Mouse (Mus musculus): ENCODE results near the gene Ephb1. TPM values are rescaled to one million over a fixed set of nuclear protein-coding genes. Genes with fewer than 3 reads are reported as not detected.

Gene Ephb1
- polyA plus RNA-seq, 1 experiment from 2014 or later = 23.0 TPM

- H3K4me3 ChIP-seq = no peak overlapping the region
- H3K36me3 ChIP-seq (ENCODE audit: poor library complexity, severe bottlenecking) = peaks cover 15% of the 10 kb centered on the region
- H3K27ac ChIP-seq = no peak overlapping the region
- H3K9me3 ChIP-seq (replicated peaks) = no peaks in the 10 kb centered on the region
- 83% methylated on average over 6 of the region's 6 CpGs for WGBS
- no peaks in the 10 kb centered on the region for H3K27me3 ChIP-seq
- 0 out of 2 replicates have a peak, but pooled peaks cover 4% of the 10 kb centered on the region for H3K4me1 ChIP-seq
- H3K4me2 ChIP-seq = no peak overlapping the region
- H3K9ac ChIP-seq = no peak overlapping the region
- no peak for ATAC-seq
These were observed 364.5 kb downstream of the Ephb1 start for GRCm38 (mm10) chr9:101990032-101990431.

DNA sequence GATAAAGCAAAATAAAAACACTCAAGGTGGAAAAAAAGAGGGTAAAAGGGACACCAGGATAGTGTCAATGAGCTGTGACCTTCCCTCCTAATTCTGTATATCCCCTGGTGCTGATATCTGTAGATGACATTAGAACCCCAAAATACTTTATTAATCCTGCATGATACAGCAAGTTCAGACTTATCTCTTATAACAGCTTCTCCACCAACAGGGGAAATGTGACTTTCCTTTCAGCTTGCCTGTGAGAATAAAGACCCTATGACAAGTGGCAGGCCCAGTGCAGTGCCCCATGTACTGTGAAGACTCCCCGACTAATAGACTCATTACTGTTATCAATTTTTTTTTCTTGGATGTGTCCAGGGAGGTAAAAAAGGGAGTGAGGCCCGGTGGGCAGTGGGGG lies 367.6 kb downstream of the Ephb1 start:
- ATAC-seq = no peak
- Histone ChIP-seq H3K4me1 (0 out of 2 replicates have a peak, but pooled peaks cover 4% of the 10 kb centered on the region), H3K36me3 (ENCODE audit: poor library complexity, severe bottlenecking) (peaks cover 5% of the 10 kb centered on the region), H3K9me3 (replicated peaks) (no peaks in the 10 kb centered on the region), H3K27me3 (no peaks in the 10 kb centered on the region), H3K4me2 (no peak overlapping the region), H3K4me3 (no peak overlapping the region), H3K9ac (no peak overlapping the region), H3K27ac (no peak overlapping the region)
- WGBS = 68% methylated on average over 2 of the region's 2 CpGs

- H3K4me2 ChIP-seq = no peak overlapping the region
- no peaks in the 10 kb centered on the region; the same call in 1 of the 2 replicates for H3K36me3 ChIP-seq (ENCODE audit: poor library complexity, severe bottlenecking)
- 0 out of 2 replicates have a peak, but pooled peaks cover 3% of the 10 kb centered on the region for H3K4me1 ChIP-seq
- 83% methylated on average over 7 of the region's 7 CpGs for WGBS
- no peaks in the 10 kb centered on the region for H3K9me3 ChIP-seq (replicated peaks)
- H3K9ac ChIP-seq = no peak overlapping the region
- no peaks in the 10 kb centered on the region for H3K27me3 ChIP-seq
- no peak for ATAC-seq
- H3K4me3 ChIP-seq = no peak overlapping the region
- no peak overlapping the region for H3K27ac ChIP-seq
These were observed 372.1 kb downstream of the Ephb1 start for GRCm38 (mm10) chr9:101982378-101982777.

- 0 out of 2 replicates have a peak, but pooled peaks cover 3% of the 10 kb centered on the region for H3K4me1 ChIP-seq
- H3K27ac ChIP-seq = no peak overlapping the region
- H3K27me3 ChIP-seq = no peaks in the 10 kb centered on the region
- no peaks in the 10 kb centered on the region for H3K9me3 ChIP-seq (replicated peaks)
- 0 out of 2 replicates have a peak, but pooled peaks have one; percentile 21 for ATAC-seq
- WGBS = 82% methylated on average over 2 of the region's 2 CpGs
- H3K4me2 ChIP-seq = no peak overlapping the region
- H3K9ac ChIP-seq = no peak overlapping the region
- H3K36me3 ChIP-seq (ENCODE audit: poor library complexity, severe bottlenecking) = no peaks in the 10 kb centered on the region; the same call in 1 of the 2 replicates
- H3K4me3 ChIP-seq = no peak overlapping the region
These were observed 373.3 kb downstream of the Ephb1 start for GRCm38 (mm10) chr9:101981161-101981560.

DNA sequence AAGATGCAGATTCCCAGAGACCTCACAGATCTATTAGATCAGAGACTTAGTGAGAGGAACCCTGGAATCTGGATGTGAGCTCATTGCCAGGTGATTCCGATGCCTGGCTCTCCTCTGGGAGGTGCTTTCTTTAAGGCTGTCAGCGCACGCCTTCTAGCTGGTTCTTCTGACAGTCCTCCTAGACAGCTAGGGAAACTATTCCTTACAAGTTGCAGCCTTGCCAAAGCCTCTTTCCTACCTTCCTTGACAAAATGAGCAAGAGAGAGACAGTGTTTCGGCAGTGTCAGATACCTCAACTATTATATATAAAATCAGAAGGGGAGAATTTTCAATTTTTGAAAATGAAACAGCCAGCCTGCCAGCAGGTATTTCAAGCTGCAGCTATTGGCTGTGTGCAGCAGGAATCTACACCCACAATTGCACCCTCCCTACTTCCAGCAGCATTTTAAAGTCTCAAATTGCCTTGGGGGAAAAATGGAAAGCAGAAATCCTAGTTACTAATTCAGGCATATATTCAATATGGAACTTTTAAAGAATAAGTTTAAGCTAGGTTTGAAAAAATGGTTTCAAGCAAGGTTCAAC lies 377.5 kb downstream of the Ephb1 start:
- H3K9ac ChIP-seq = no peak overlapping the region
- H3K4me2 ChIP-seq = no peak overlapping the region
- no peak for ATAC-seq
- no peak overlapping the region for H3K27ac ChIP-seq
- WGBS = 93% methylated on average over 4 of the region's 4 CpGs
- H3K4me3 ChIP-seq = no peak overlapping the region
- no peaks in the 10 kb centered on the region; the same call in 1 of the 2 replicates for H3K36me3 ChIP-seq (ENCODE audit: poor library complexity, severe bottlenecking)
- 0 out of 2 replicates have a peak, but pooled peaks cover 3% of the 10 kb centered on the region for H3K4me1 ChIP-seq
- no peaks in the 10 kb centered on the region for H3K9me3 ChIP-seq (replicated peaks)
- no peaks in the 10 kb centered on the region for H3K27me3 ChIP-seq

- no peaks in the 10 kb centered on the region for H3K4me1 ChIP-seq
- H3K4me3 ChIP-seq = no peak overlapping the region
- no peak for ATAC-seq
- H3K27ac ChIP-seq = no peak overlapping the region
- H3K9ac ChIP-seq = no peak overlapping the region
- WGBS = 79% methylated on average over 8 of the region's 8 CpGs
- no peak overlapping the region for H3K4me2 ChIP-seq
- H3K36me3 ChIP-seq (ENCODE audit: poor library complexity, severe bottlenecking) = peaks cover 15% of the 10 kb centered on the region
- H3K9me3 ChIP-seq (replicated peaks) = no peaks in the 10 kb centered on the region
- no peaks in the 10 kb centered on the region for H3K27me3 ChIP-seq
These were observed 382.2 kb downstream of the Ephb1 start for GRCm38 (mm10) chr9:101972314-101972713.

DNA sequence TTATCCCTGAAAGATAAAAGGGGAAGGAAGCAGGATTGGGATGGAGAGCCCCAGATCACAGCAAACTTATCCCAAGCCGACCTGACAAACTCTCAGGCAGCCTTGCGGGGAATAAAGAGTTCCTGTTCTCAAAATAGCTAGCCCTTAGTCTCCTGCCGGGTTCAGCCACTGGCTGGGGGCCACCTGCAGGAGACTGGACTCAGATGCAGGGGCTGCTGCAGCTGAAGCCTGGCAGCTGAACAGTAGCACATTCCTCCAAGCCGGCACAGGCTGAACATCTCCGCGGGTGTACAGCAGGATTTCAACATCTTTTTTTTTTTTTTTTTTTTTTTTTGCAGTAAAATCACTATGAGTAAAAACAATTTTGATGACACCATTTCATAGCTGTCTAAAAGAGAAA lies 382.7 kb downstream of the Ephb1 start:
- no peak for ATAC-seq
- H3K27me3 ChIP-seq = no peaks in the 10 kb centered on the region
- H3K27ac ChIP-seq = no peak overlapping the region
- peaks cover 15% of the 10 kb centered on the region for H3K36me3 ChIP-seq (ENCODE audit: poor library complexity, severe bottlenecking)
- no peak overlapping the region for H3K4me2 ChIP-seq
- no peaks in the 10 kb centered on the region for H3K4me1 ChIP-seq
- no peak overlapping the region for H3K9ac ChIP-seq
- H3K9me3 ChIP-seq (replicated peaks) = no peaks in the 10 kb centered on the region
- no peak overlapping the region for H3K4me3 ChIP-seq
- 30% methylated on average over 6 of the region's 6 CpGs for WGBS

DNA sequence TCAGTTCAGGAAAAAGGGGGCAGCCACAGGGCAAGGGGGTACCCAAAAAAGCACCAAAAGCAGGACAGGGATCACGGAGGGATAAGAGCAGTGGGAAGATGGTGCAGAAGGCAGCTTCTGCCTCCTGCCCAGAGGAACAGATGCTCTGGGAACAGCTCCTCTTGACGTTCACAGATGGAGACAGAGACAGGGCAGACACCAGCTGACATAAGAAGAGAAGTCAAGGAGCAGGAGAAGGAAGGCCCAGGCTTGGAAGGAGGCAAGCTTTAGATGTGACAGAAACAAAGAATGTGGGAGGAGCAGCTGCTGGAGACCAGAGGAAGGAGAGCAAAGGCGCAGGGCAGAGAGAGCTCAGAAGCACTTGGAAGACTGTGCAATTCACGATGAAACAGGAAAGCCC lies 398.3 kb downstream of the Ephb1 start:
- peaks cover 18% of the 10 kb centered on the region for H3K4me1 ChIP-seq
- H3K4me2 ChIP-seq = no peak overlapping the region
- no peak overlapping the region for H3K4me3 ChIP-seq
- H3K9ac ChIP-seq = no peak overlapping the region
- no peaks in the 10 kb centered on the region for H3K36me3 ChIP-seq (ENCODE audit: poor library complexity, severe bottlenecking)
- ATAC-seq = no peak
- peak overlapping the region; percentile 40; the same call in 1 of the 2 replicates for H3K27ac ChIP-seq
- H3K27me3 ChIP-seq = no peaks in the 10 kb centered on the region
- 40% methylated on average over 4 of the region's 4 CpGs for WGBS
- no peaks in the 10 kb centered on the region for H3K9me3 ChIP-seq (replicated peaks)

GRCm38 (mm10) chr9:101954529-101954928 lies 400.0 kb downstream of the Ephb1 start:
- H3K4me3 ChIP-seq = no peak overlapping the region
- no peak for ATAC-seq
- no peaks in the 10 kb centered on the region for H3K27me3 ChIP-seq
- H3K9ac ChIP-seq = no peak overlapping the region
- H3K27ac ChIP-seq = no peak overlapping the region
- H3K4me1 ChIP-seq = peaks cover 28% of the 10 kb centered on the region
- 68% methylated on average over 4 of the region's 4 CpGs for WGBS
- H3K9me3 ChIP-seq (replicated peaks) = no peaks in the 10 kb centered on the region
- no peak overlapping the region for H3K4me2 ChIP-seq
- no peaks in the 10 kb centered on the region for H3K36me3 ChIP-seq (ENCODE audit: poor library complexity, severe bottlenecking)

DNA sequence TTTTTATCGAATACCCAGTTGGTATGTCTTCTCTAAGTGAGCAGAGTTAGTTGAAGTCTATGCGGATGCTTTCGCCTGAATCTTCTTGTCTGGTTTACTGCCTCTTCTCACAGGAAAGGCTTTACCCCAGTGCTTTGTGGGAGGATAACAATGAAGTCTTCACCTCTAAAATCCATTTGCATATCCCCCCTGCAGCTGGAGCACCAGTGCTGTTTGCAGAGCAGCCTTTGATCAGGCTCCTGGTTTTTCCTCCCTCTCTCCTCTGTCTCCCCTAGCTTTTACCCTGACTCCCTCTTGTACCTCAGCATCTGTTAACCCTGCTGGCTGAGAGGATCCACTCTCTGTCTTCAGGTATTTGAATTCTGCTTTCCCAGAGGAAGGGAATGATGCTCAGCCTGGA lies 404.4 kb downstream of the Ephb1 start:
- Histone ChIP-seq H3K4me1 (peaks cover 22% of the 10 kb centered on the region), H3K36me3 (ENCODE audit: poor library complexity, severe bottlenecking) (no peaks in the 10 kb centered on the region), H3K27me3 (no peaks in the 10 kb centered on the region), H3K9me3 (replicated peaks) (no peaks in the 10 kb centered on the region), H3K27ac (no peak overlapping the region), H3K4me3 (no peak overlapping the region), H3K9ac (no peak overlapping the region), H3K4me2 (no peak overlapping the region)
- ATAC-seq = no peak
- WGBS = 10% methylated on average over 3 of the region's 3 CpGs

DNA sequence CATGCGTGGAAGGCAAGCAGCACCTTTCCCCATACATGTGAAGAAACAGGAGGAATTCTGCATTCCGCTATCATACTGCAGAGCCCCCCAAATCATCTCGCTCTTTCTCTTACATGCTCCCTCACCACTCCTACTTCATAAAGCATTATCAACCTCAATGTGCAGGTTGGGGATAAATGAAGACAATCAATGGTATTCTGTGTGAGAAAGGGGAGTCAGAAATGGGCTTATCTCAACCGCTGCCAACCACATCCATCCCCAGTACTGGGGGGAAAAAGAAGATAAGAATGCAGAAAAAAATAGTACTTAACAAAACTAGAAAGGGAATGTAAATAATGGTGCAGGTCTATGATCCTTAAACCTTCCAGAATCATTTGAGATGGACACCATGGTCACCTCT lies 408.7 kb downstream of the Ephb1 start:
- Histone ChIP-seq H3K36me3 (ENCODE audit: poor library complexity, severe bottlenecking) (no peaks in the 10 kb centered on the region), H3K4me2 (no peak overlapping the region), H3K4me1 (peaks cover 24% of the 10 kb centered on the region), H3K27ac (no peak overlapping the region), H3K27me3 (no peaks in the 10 kb centered on the region), H3K9ac (no peak overlapping the region), H3K9me3 (replicated peaks) (no peaks in the 10 kb centered on the region), H3K4me3 (no peak overlapping the region)
- WGBS = 94% methylated on average over 4 of the region's 4 CpGs
- no peak for ATAC-seq

DNA sequence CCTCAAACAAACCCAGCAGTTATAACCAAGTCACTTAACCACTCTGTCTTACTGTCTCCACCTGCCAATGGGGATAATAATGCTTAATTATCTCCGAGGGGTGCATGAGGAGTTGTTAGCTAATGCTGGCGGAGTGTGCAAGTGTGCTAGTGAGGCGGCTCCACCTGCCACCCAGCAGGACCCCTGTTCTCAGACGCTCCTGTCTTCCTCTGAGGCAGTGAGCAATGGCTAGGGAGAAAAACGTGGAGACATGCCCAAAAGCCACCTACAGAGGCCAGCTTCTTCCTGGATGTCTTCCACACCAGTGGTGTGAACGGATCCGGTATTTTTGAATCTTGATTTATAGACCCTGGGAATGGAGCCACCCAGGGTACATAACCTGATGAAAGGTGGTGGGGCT lies 409.2 kb downstream of the Ephb1 start:
- WGBS = 44% methylated on average over 7 of the region's 7 CpGs
- H3K9me3 ChIP-seq (replicated peaks) = no peaks in the 10 kb centered on the region
- H3K4me2 ChIP-seq = no peak overlapping the region
- peaks cover 21% of the 10 kb centered on the region for H3K4me1 ChIP-seq
- 0 out of 2 replicates have a peak, but pooled peaks have one; percentile 27 for ATAC-seq
- no peaks in the 10 kb centered on the region for H3K36me3 ChIP-seq (ENCODE audit: poor library complexity, severe bottlenecking)
- no peak overlapping the region for H3K9ac ChIP-seq
- H3K27ac ChIP-seq = no peak overlapping the region
- H3K27me3 ChIP-seq = no peaks in the 10 kb centered on the region
- no peak overlapping the region for H3K4me3 ChIP-seq
